Mouse (Mus musculus): ENCODE data around the gene Umps.

GRCm38 (mm10) chr16:33941271-33941781 lies 25.5 kb downstream of the Umps start:
- TF ChIP-seq POLR2A (IDR thresholded peaks at IDR 0.05; ENCODE audit: low read depth, low read length) (no peak), CTCF (IDR thresholded peaks at IDR 0.05; ENCODE audit: extremely low read depth, insufficient read depth, insufficient read length, insufficient replicate concordance) (no peak)

Measured in spleen, adult 2 months (tissue).